Mouse (Mus musculus) limb, embryonic 14.5 days (tissue): ENCODE measurements around the gene Mgll. TPM values are rescaled to one million over a fixed set of nuclear protein-coding genes. Genes with fewer than 3 reads are reported as not detected.

Experiments
- ATAC-seq: fragments of 200-750 bp; cut with Nextera tagmentation; 2 replicates; pipeline ENCODE4 v1.8.0; 2017; ENCODE audit warnings: low read depth, moderate number of reproducible peaks, moderate TSS enrichment; ENCODE audit not compliant: low FRiP score
- DNase-seq: peaks from one replicate; pipeline ENCODE4 v3.0.0-alpha.2; 2015; ENCODE audit warnings: low spot score
- H3K27ac ChIP-seq: fragments of 300-500 bp; sonication (generic); replicated peaks from 2 replicates; pipeline ENCODE4 v1.5.1; 2014; ENCODE audit warnings: low read depth, mild to moderate bottlenecking, low read length, moderate library complexity, mixed read lengths
- H3K27me3 ChIP-seq: fragments of 300-500 bp; sonication (generic); 2 replicates; pipeline ENCODE4 v1.6.1; 2014; ENCODE audit warnings: low read length, mixed read lengths; ENCODE audit not compliant: control insufficient read depth, insufficient read depth
- H3K36me3 ChIP-seq: fragments of 300-500 bp; sonication (generic); 2 replicates; pipeline ENCODE4 v1.6.1; 2014; ENCODE audit warnings: mild to moderate bottlenecking, low read length, moderate library complexity, mixed read lengths; ENCODE audit not compliant: control insufficient read depth, insufficient read depth
- H3K4me1 ChIP-seq: fragments of 300-500 bp; sonication (generic); 2 replicates; pipeline ENCODE4 v1.6.1; 2014; ENCODE audit warnings: antibody characterized with exemption, low read length, mixed read lengths; ENCODE audit not compliant: control insufficient read depth, insufficient read depth
- H3K4me2 ChIP-seq: fragments of 300-500 bp; sonication (generic); replicated peaks from 2 replicates; pipeline ENCODE4 v1.6.1; 2014; ENCODE audit warnings: low read depth, mild to moderate bottlenecking, low read length, moderate library complexity; ENCODE audit not compliant: severe bottlenecking
- H3K4me3 ChIP-seq: fragments of 300-500 bp; sonication (generic); replicated peaks from 2 replicates; pipeline ENCODE4 v1.5.1; 2014; ENCODE audit warnings: low read length
- H3K9ac ChIP-seq: fragments of 300-500 bp; sonication (generic); 2 replicates; pipeline ENCODE4 v1.6.1; 2014; ENCODE audit warnings: mild to moderate bottlenecking, low read depth, low read length, moderate library complexity; ENCODE audit not compliant: severe bottlenecking
- H3K9me3 ChIP-seq: fragments of 300-500 bp; sonication (generic); 2 replicates; pipeline ENCODE4 v1.6.1; 2016; ENCODE audit warnings: low read length; ENCODE audit not compliant: control insufficient read depth
- POLR2A ChIP-seq: fragments of 200-500 bp; IDR thresholded peaks from 2 replicates; pipeline ENCODE4 v1.8.0; 2012; ENCODE audit warnings: inconsistent platforms, mild to moderate bottlenecking, moderate library complexity, borderline replicate concordance; ENCODE audit not compliant: insufficient read depth, insufficient read length; ENCODE audit errors: extremely low read depth
- WGBS: fragments of 180-500 bp; shearing (Covaris S2); extraction: QIAGEN DNeasy Blood & Tissue Kit; methylation state at CpG from one replicate; pipeline ENCODE4 v1.1.7; 2014; 5-methylcytosine and 5-hydroxymethylcytosine counted together
- polyA plus RNA-seq, 2 experiments: library from polyadenylated mRNA; depleted of rRNA in 1 of 2; stranded (reverse) in 1 of 2; unstranded in 1 of 2; fragments of >200 nt; fragmentation: Nextera tagmentation in 1 of 2; extraction: Ambion mirVana in 1 of 2; gene quantifications; 2 replicates each; pipeline versions ENCODE4 v1.2.1 to v1.2.3; 2012 to 2014

The Mgll gene
- polyA plus RNA-seq, 2 experiments: 7.5 to 17.6 TPM

DNA sequence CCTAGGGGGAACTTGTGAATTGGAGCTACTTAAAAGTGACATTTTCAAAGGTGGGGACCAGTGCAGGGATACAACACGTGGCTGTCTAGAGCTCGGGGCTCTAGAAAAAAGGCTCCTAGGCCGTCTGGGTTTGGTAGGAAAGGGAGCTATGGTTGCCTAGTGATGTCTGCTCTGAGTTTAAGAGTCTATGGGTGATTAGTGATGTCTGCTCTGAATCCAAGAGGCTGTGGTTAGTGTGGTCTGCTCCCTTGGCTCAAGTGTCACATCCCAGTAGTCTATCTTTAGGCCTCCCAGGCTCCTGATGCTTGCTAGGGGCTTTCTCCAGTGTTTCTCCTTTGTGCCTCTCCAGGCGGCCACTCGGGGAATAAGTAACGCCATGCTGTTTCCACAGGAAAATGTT is 29.4 kb downstream of the Mgll start:
- Histone ChIP-seq H3K4me3 (no peak overlapping the region), H3K27ac (no peak overlapping the region), H3K9me3 (no peaks in the 10 kb centered on the region), H3K9ac (no peak overlapping the region), H3K4me2 (no peak overlapping the region), H3K36me3 (no peaks in the 10 kb centered on the region), H3K27me3 (no peaks in the 10 kb centered on the region), H3K4me1 (no peaks in the 10 kb centered on the region)
- ATAC-seq (no peak), DNase-seq (no peak)
- no peak for TF ChIP-seq POLR2A
- 57% methylated on average over 6 of the region's 6 CpGs for WGBS

- ATAC-seq: no peak
- H3K4me2 ChIP-seq: no peak overlapping the region
- no peak for DNase-seq
- H3K27me3 ChIP-seq: no peaks in the 10 kb centered on the region
- no peak overlapping the region for H3K27ac ChIP-seq
- TF ChIP-seq POLR2A: no peak
- no peak overlapping the region for H3K4me3 ChIP-seq
- H3K36me3 ChIP-seq: no peaks in the 10 kb centered on the region
- 89% methylated on average over 4 of the region's 4 CpGs for WGBS
- no peaks in the 10 kb centered on the region for H3K9me3 ChIP-seq
- no peak overlapping the region for H3K9ac ChIP-seq
- peaks cover 22% of the 10 kb centered on the region for H3K4me1 ChIP-seq
These were observed 32.8 kb downstream of the Mgll start for GRCm38 (mm10) chr6:88756992-88757391.

GRCm38 (mm10) chr6:88758074-88758473 is 33.9 kb downstream of the Mgll start:
- TF ChIP-seq POLR2A: no peak
- no peak for DNase-seq
- H3K9me3 ChIP-seq: no peaks in the 10 kb centered on the region
- H3K36me3 ChIP-seq: no peaks in the 10 kb centered on the region
- 83% methylated on average over 8 of the region's 8 CpGs for whole genome bisulfite sequencing
- H3K4me2 ChIP-seq: no peak overlapping the region
- H3K4me1 ChIP-seq: peaks cover 22% of the 10 kb centered on the region
- H3K9ac ChIP-seq: no peak overlapping the region
- H3K4me3 ChIP-seq: no peak overlapping the region
- no peaks in the 10 kb centered on the region for H3K27me3 ChIP-seq
- H3K27ac ChIP-seq: no peak overlapping the region
- no peak for ATAC-seq

- Histone ChIP-seq H3K4me1 (peaks cover 22% of the 10 kb centered on the region), H3K36me3 (no peaks in the 10 kb centered on the region), H3K4me3 (no peak overlapping the region), H3K27ac (no peak overlapping the region), H3K4me2 (no peak overlapping the region), H3K27me3 (no peaks in the 10 kb centered on the region), H3K9ac (no peak overlapping the region), H3K9me3 (no peaks in the 10 kb centered on the region)
- ATAC-seq: no peak
- WGBS: 74% methylated on average over 10 of the region's 10 CpGs
- no peak for TF ChIP-seq POLR2A
- DNase-seq: no peak
These were observed 34.6 kb downstream of the Mgll start for GRCm38 (mm10) chr6:88758568-88759522.

- peaks cover 22% of the 10 kb centered on the region for H3K4me1 ChIP-seq
- ATAC-seq: 0 out of 2 replicates have a peak, but pooled peaks have one; percentile 44
- H3K9ac ChIP-seq: no peak overlapping the region; the same call in 1 of the 2 replicates
- H3K4me2 ChIP-seq: no peak overlapping the region
- H3K4me3 ChIP-seq: no peak overlapping the region
- H3K27ac ChIP-seq: no peak overlapping the region
- DNase-seq: peak; percentile 80
- no peaks in the 10 kb centered on the region for H3K27me3 ChIP-seq
- H3K9me3 ChIP-seq: no peaks in the 10 kb centered on the region
- no peak for TF ChIP-seq POLR2A
- WGBS: 44% methylated on average over 17 of the region's 17 CpGs
- H3K36me3 ChIP-seq: no peaks in the 10 kb centered on the region
These were observed 35.7 kb downstream of the Mgll start for GRCm38 (mm10) chr6:88759793-88760453.
